Mouse (Mus musculus) MEL-GATA-1-ER (cell line): ENCODE results near the gene Dgkh.
"Not testable (repeated sequence)": the region's sequence is repeated elsewhere in the genome, so short reads cannot be mapped to it uniquely, and the experiment has no call there.

ENCODE experiments used
- DNase-seq: peaks from one replicate; pipeline ENCODE4 v3.0.0-alpha.2; 2012; ENCODE audit warnings: low read depth; ENCODE audit errors: extremely low read depth

Dgkh gene

GRCm38 (mm10) chr14:78732617-78733312 lies at the start of gene Dgkh:
Gene Dgkh (minus strand): TSS chr14:78732776.
- DNase-seq: no peak

GRCm38 (mm10) chr14:78777215-78777614 lies 44.6 kb upstream of the Dgkh start:
- no peak for DNase-seq

- DNase-seq: no peak
Measured at GRCm38 (mm10) chr14:78776659-78777058, 44.1 kb upstream of the Dgkh start.

GRCm38 (mm10) chr14:78775699-78776098 lies 43.1 kb upstream of the Dgkh start:
- no peak for DNase-seq

- no peak for DNase-seq
Measured at GRCm38 (mm10) chr14:78775226-78775625, 42.6 kb upstream of the Dgkh start.

GRCm38 (mm10) chr14:78770457-78770856 lies 37.9 kb upstream of the Dgkh start:
- no peak for DNase-seq

GRCm38 (mm10) chr14:78761064-78761463 lies 28.5 kb upstream of the Dgkh start:
- DNase-seq: no peak

- no peak for DNase-seq
Measured at GRCm38 (mm10) chr14:78759491-78759890, 26.9 kb upstream of the Dgkh start.

- DNase-seq: no peak
Measured at GRCm38 (mm10) chr14:78755316-78755715, 22.7 kb upstream of the Dgkh start.

GRCm38 (mm10) chr14:78748692-78749091 lies 16.1 kb upstream of the Dgkh start:
- no peak for DNase-seq

GRCm38 (mm10) chr14:78747969-78748651 lies 15.5 kb upstream of the Dgkh start:
- DNase-seq: no peak

GRCm38 (mm10) chr14:78747454-78747853 lies 14.9 kb upstream of the Dgkh start:
- no peak for DNase-seq

- DNase-seq: no peak
Measured at GRCm38 (mm10) chr14:78734605-78735004, 2.0 kb upstream of the Dgkh start.

GRCm38 (mm10) chr14:78734203-78734602 lies 1.6 kb upstream of the Dgkh start:
- not testable (repeated sequence) for DNase-seq

- DNase-seq: no peak
Measured at GRCm38 (mm10) chr14:78733366-78734076, 945 bp upstream of the Dgkh start.

- DNase-seq: no peak
Measured at GRCm38 (mm10) chr14:78731852-78732616, 542 bp downstream of the Dgkh start.

- no peak for DNase-seq
Measured at GRCm38 (mm10) chr14:78731240-78731639, 1.3 kb downstream of the Dgkh start.

GRCm38 (mm10) chr14:78725976-78726375 lies 6.6 kb downstream of the Dgkh start:
- DNase-seq: no peak

GRCm38 (mm10) chr14:78725307-78725956 lies 7.1 kb downstream of the Dgkh start:
- DNase-seq: no peak

GRCm38 (mm10) chr14:78724414-78725306 lies 7.9 kb downstream of the Dgkh start:
- no peak for DNase-seq
